Mouse (Mus musculus) midbrain, embryonic 13.5 days (tissue): ENCODE data around the gene Zfp980. TPM values are rescaled to one million over a fixed set of nuclear protein-coding genes. Genes with fewer than 3 reads are reported as not detected.
A peak's percentile ranks its signal among the peaks of the same experiment; 100 is the strongest.
"Not testable (repeated sequence)": the region's sequence is repeated elsewhere in the genome, so short reads cannot be mapped to it uniquely, and the experiment has no call there.

Source experiments
- ATAC-seq: fragments of 200-750 bp; cut with Nextera tagmentation; 2 replicates; pipeline ENCODE4 v1.8.0; 2017; ENCODE audit warnings: mild to moderate bottlenecking, moderate TSS enrichment, moderate library complexity
- H3K27ac ChIP-seq: fragments of 300-500 bp; sonication (generic); 2 replicates; pipeline ENCODE4 v1.5.1; 2015; ENCODE audit warnings: inconsistent platforms, mild to moderate bottlenecking, moderate library complexity
- H3K27me3 ChIP-seq: fragments of 300-500 bp; sonication (generic); 2 replicates; pipeline ENCODE4 v1.6.1; 2015; ENCODE audit warnings: mild to moderate bottlenecking, inconsistent platforms
- H3K36me3 ChIP-seq: fragments of 300-500 bp; sonication (generic); 2 replicates; pipeline ENCODE4 v1.6.1; 2015; ENCODE audit warnings: mild to moderate bottlenecking, inconsistent platforms
- H3K4me1 ChIP-seq: fragments of 300-500 bp; sonication (generic); replicated peaks from 2 replicates; pipeline ENCODE4 v1.6.1; 2015; ENCODE audit warnings: inconsistent platforms
- H3K4me2 ChIP-seq: fragments of 300-500 bp; sonication (generic); replicated peaks from 2 replicates; pipeline ENCODE4 v1.6.1; 2015; ENCODE audit warnings: moderate library complexity, mild to moderate bottlenecking, inconsistent platforms
- H3K4me3 ChIP-seq: fragments of 300-500 bp; sonication (generic); replicated peaks from 2 replicates; pipeline ENCODE4 v1.5.1; 2015; ENCODE audit warnings: mild to moderate bottlenecking, inconsistent platforms
- H3K9ac ChIP-seq: fragments of 300-500 bp; sonication (generic); replicated peaks from 2 replicates; pipeline ENCODE4 v1.6.1; 2015; ENCODE audit warnings: mild to moderate bottlenecking, inconsistent platforms
- H3K9me3 ChIP-seq: fragments of 300-500 bp; sonication (generic); 2 replicates; pipeline ENCODE4 v1.6.1; 2016; ENCODE audit warnings: mild to moderate bottlenecking, inconsistent platforms
- WGBS: fragments of 180-500 bp; shearing (Covaris S2); methylation state at CpG from one replicate; pipeline ENCODE4 v1.1.7; 2015; 5-methylcytosine and 5-hydroxymethylcytosine counted together
- polyA plus RNA-seq: library from polyadenylated mRNA; unstranded; fragments of >200 nt; fragmentation: Nextera tagmentation; extraction: Ambion mirVana; gene quantifications from 2 replicates; pipeline ENCODE4 v1.2.1, GENCODE M21; 2015

The Zfp980 gene
- polyA plus RNA-seq: not detected in 2 replicates

- H3K9ac ChIP-seq, H3K4me1 ChIP-seq, H3K27ac ChIP-seq, H3K9me3 ChIP-seq, ATAC-seq, H3K27me3 ChIP-seq, H3K4me2 ChIP-seq, H3K36me3 ChIP-seq, H3K4me3 ChIP-seq: not testable (repeated sequence)
- WGBS: 87% methylated on average over 3 of the region's 3 CpGs
These were observed at the start of gene Zfp980 for GRCm38 (mm10) chr4:145670385-145670784. TSS of gene Zfp980 (plus strand) at chr4:145670685.

GRCm38 (mm10) chr4:145640416-145641185 is 29.9 kb upstream of the Zfp980 start:
- ATAC-seq, H3K4me1 ChIP-seq, H3K9me3 ChIP-seq, H3K4me2 ChIP-seq, H3K27ac ChIP-seq, H3K4me3 ChIP-seq, H3K36me3 ChIP-seq, H3K9ac ChIP-seq, H3K27me3 ChIP-seq: not testable (repeated sequence)
- WGBS: 30% methylated on average over 72 of the region's 83 CpGs

- not testable (repeated sequence) for H3K4me1 ChIP-seq, H3K4me3 ChIP-seq, H3K4me2 ChIP-seq, H3K36me3 ChIP-seq, H3K9me3 ChIP-seq, ATAC-seq, H3K9ac ChIP-seq, H3K27me3 ChIP-seq, H3K27ac ChIP-seq
- 64% methylated on average over 2 of the region's 2 CpGs for WGBS
These were observed 3.8 kb downstream of the Zfp980 start for GRCm38 (mm10) chr4:145674286-145674780.

- WGBS: 80% methylated on average over 3 of the region's 3 CpGs
- ATAC-seq, H3K27ac ChIP-seq: not testable (repeated sequence)
These were observed 9.7 kb downstream of the Zfp980 start for GRCm38 (mm10) chr4:145680217-145680616.

GRCm38 (mm10) chr4:145680672-145681387 is 10.3 kb downstream of the Zfp980 start:
- 0 out of 2 replicates have a peak, but pooled peaks have one; percentile 27 for ATAC-seq
- not testable (repeated sequence) for H3K4me2 ChIP-seq, H3K27ac ChIP-seq, H3K9me3 ChIP-seq, H3K4me1 ChIP-seq, H3K27me3 ChIP-seq, H3K36me3 ChIP-seq, H3K9ac ChIP-seq, H3K4me3 ChIP-seq
- WGBS: 32% methylated on average over 1 of the region's 1 CpGs

More at GRCm38 (mm10) chr4:145680217-145680616, 9.7 kb downstream of the Zfp980 start:
- not testable (repeated sequence) for H3K4me2 ChIP-seq, H3K9me3 ChIP-seq, H3K36me3 ChIP-seq, H3K9ac ChIP-seq, H3K27me3 ChIP-seq, H3K4me1 ChIP-seq, H3K4me3 ChIP-seq

- WGBS: 78% methylated on average over 10 of the region's 11 CpGs
- not testable (repeated sequence) for H3K4me3 ChIP-seq, H3K4me2 ChIP-seq, H3K9ac ChIP-seq, H3K4me1 ChIP-seq, H3K36me3 ChIP-seq, H3K27ac ChIP-seq, H3K27me3 ChIP-seq, ATAC-seq
- peaks cover 10% of the 10 kb centered on the region for H3K9me3 ChIP-seq
These were observed 11.5 kb downstream of the Zfp980 start for GRCm38 (mm10) chr4:145682021-145682420.

GRCm38 (mm10) chr4:145683024-145683766 is 12.7 kb downstream of the Zfp980 start:
- ATAC-seq: peak; percentile 50; the same call in 1 of the 2 replicates
- H3K9ac ChIP-seq, H3K27me3 ChIP-seq, H3K4me1 ChIP-seq, H3K4me2 ChIP-seq, H3K36me3 ChIP-seq, H3K4me3 ChIP-seq, H3K27ac ChIP-seq: not testable (repeated sequence)
- H3K9me3 ChIP-seq: peaks cover 12% of the 10 kb centered on the region
- 85% methylated on average over 3 of the region's 3 CpGs for WGBS

- H3K9me3 ChIP-seq: peaks cover 13% of the 10 kb centered on the region
- not testable (repeated sequence) for H3K9ac ChIP-seq
- WGBS: 57% methylated on average over 2 of the region's 2 CpGs
These were observed 15.6 kb downstream of the Zfp980 start for GRCm38 (mm10) chr4:145686061-145686460.

GRCm38 (mm10) chr4:145744935-145745644 is 74.6 kb downstream of the Zfp980 start:
- not testable (repeated sequence) for H3K27me3 ChIP-seq, H3K4me1 ChIP-seq, H3K9ac ChIP-seq, H3K9me3 ChIP-seq, H3K36me3 ChIP-seq, H3K27ac ChIP-seq
- ATAC-seq: peak; percentile 83
- WGBS: 2% methylated on average over 38 of the region's 83 CpGs
- peak overlapping the region; percentile 34 for H3K4me3 ChIP-seq
- peak overlapping the region; percentile 46 for H3K4me2 ChIP-seq

More at GRCm38 (mm10) chr4:145686061-145686460, 15.6 kb downstream of the Zfp980 start:
- H3K27ac ChIP-seq, H3K4me1 ChIP-seq, H3K36me3 ChIP-seq, H3K4me2 ChIP-seq, H3K27me3 ChIP-seq, H3K4me3 ChIP-seq, ATAC-seq: not testable (repeated sequence)

- H3K4me1 ChIP-seq, H3K27me3 ChIP-seq, ATAC-seq, H3K9me3 ChIP-seq, H3K27ac ChIP-seq, H3K4me2 ChIP-seq, H3K9ac ChIP-seq, H3K4me3 ChIP-seq, H3K36me3 ChIP-seq: not testable (repeated sequence)
- no CpG with 5 or more reads among the region's 30 CpGs for WGBS
These were observed 75.1 kb downstream of the Zfp980 start for GRCm38 (mm10) chr4:145745645-145745991.
